Mouse (Mus musculus) forebrain, embryonic 15.5 days (tissue): ENCODE data around the gene Hoxb8. TPM values are rescaled to one million over a fixed set of nuclear protein-coding genes. Genes with fewer than 3 reads are reported as not detected.

Source experiments
- ATAC-seq: fragments of 200-750 bp; cut with Nextera tagmentation; replicated peaks from 2 replicates; pipeline ENCODE4 v1.8.0; 2017; ENCODE audit warnings: mild to moderate bottlenecking, moderate TSS enrichment, moderate library complexity
- H3K27ac ChIP-seq: fragments of 300-500 bp; sonication (generic); replicated peaks from 2 replicates; pipeline ENCODE4 v1.5.1; 2015; ENCODE audit warnings: mild to moderate bottlenecking, inconsistent platforms
- H3K27me3 ChIP-seq: fragments of 300-500 bp; sonication (generic); 2 replicates; pipeline ENCODE4 v1.6.1; 2015; ENCODE audit warnings: inconsistent platforms
- H3K36me3 ChIP-seq: fragments of 300-500 bp; sonication (generic); 2 replicates; pipeline ENCODE4 v1.6.1; 2015; ENCODE audit warnings: mild to moderate bottlenecking, inconsistent platforms
- H3K4me1 ChIP-seq: fragments of 300-500 bp; sonication (generic); 2 replicates; pipeline ENCODE4 v1.6.1; 2015; ENCODE audit warnings: inconsistent platforms
- H3K4me2 ChIP-seq: fragments of 300-500 bp; sonication (generic); replicated peaks from 2 replicates; pipeline ENCODE4 v1.6.1; 2015; ENCODE audit warnings: mild to moderate bottlenecking, inconsistent platforms
- H3K4me3 ChIP-seq: fragments of 300-500 bp; sonication (generic); 2 replicates; pipeline ENCODE4 v1.5.1; 2015; ENCODE audit warnings: mild to moderate bottlenecking, inconsistent platforms
- H3K9ac ChIP-seq: fragments of 300-500 bp; sonication (generic); replicated peaks from 2 replicates; pipeline ENCODE4 v1.6.1; 2015; ENCODE audit warnings: mild to moderate bottlenecking, inconsistent platforms
- H3K9me3 ChIP-seq: fragments of 300-500 bp; sonication (generic); 2 replicates; pipeline ENCODE4 v1.6.1; 2016; ENCODE audit warnings: inconsistent platforms
- WGBS: fragments of 180-500 bp; shearing (Covaris S2); methylation state at CpG from one replicate; pipeline ENCODE4 v1.1.7; 2015; ENCODE audit warnings: mixed read lengths; 5-methylcytosine and 5-hydroxymethylcytosine counted together
- polyA plus RNA-seq: library from polyadenylated mRNA; unstranded; fragments of >200 nt; fragmentation: Nextera tagmentation; extraction: Ambion mirVana; gene quantifications from 2 replicates; pipeline ENCODE4 v1.2.1, GENCODE M21; 2015

Gene Hoxb8
- polyA plus RNA-seq, 1 experiment from 2014 or later: not detected

- Histone ChIP-seq H3K9me3 (no peaks in the 10 kb centered on the region), H3K4me3 (peak overlapping the region; percentile 10), H3K27me3 (peaks cover 98% of the 10 kb centered on the region), H3K4me2 (peak overlapping the region; percentile 14; the same call in 1 of the 2 replicates), H3K36me3 (no peaks in the 10 kb centered on the region), H3K9ac (no peak overlapping the region), H3K27ac (no peak overlapping the region), H3K4me1 (peaks cover 5% of the 10 kb centered on the region)
- no peak for ATAC-seq
- under 1% methylated on average over 38 of the region's 45 CpGs for WGBS
These were observed 36.8 kb downstream of the Hoxb8 start for GRCm38 (mm10) chr11:96318368-96319070.

GRCm38 (mm10) chr11:96319071-96319902 lies 37.6 kb downstream of the Hoxb8 start:
- Histone ChIP-seq H3K27ac (no peak overlapping the region), H3K9me3 (no peaks in the 10 kb centered on the region), H3K4me3 (peak overlapping the region; percentile 10; the same call in 1 of the 2 replicates), H3K9ac (no peak overlapping the region), H3K36me3 (no peaks in the 10 kb centered on the region), H3K27me3 (peaks cover 98% of the 10 kb centered on the region), H3K4me2 (peak overlapping the region; percentile 14; the same call in 1 of the 2 replicates), H3K4me1 (peaks cover 5% of the 10 kb centered on the region)
- WGBS: 1% methylated on average over 29 of the region's 34 CpGs
- no peak for ATAC-seq

GRCm38 (mm10) chr11:96319910-96320309 lies 38.2 kb downstream of the Hoxb8 start:
- Histone ChIP-seq H3K27me3 (peaks cover 98% of the 10 kb centered on the region), H3K36me3 (no peaks in the 10 kb centered on the region), H3K4me2 (no peak overlapping the region), H3K4me3 (no peak overlapping the region), H3K9ac (no peak overlapping the region), H3K9me3 (no peaks in the 10 kb centered on the region), H3K4me1 (peaks cover 5% of the 10 kb centered on the region), H3K27ac (no peak overlapping the region)
- no peak for ATAC-seq
- WGBS: under 1% methylated on average over 29 of the region's 29 CpGs

- peaks cover 98% of the 10 kb centered on the region for H3K27me3 ChIP-seq
- WGBS: under 1% methylated on average over 17 of the region's 17 CpGs
- no peak overlapping the region for H3K4me3 ChIP-seq
- H3K9ac ChIP-seq: no peak overlapping the region
- ATAC-seq: no peak
- no peaks in the 10 kb centered on the region for H3K36me3 ChIP-seq
- peaks cover 5% of the 10 kb centered on the region for H3K4me1 ChIP-seq
- H3K27ac ChIP-seq: no peak overlapping the region
- no peaks in the 10 kb centered on the region for H3K9me3 ChIP-seq
- no peak overlapping the region for H3K4me2 ChIP-seq
These were observed 39.0 kb downstream of the Hoxb8 start for GRCm38 (mm10) chr11:96320688-96321087.

- Histone ChIP-seq H3K9me3 (no peaks in the 10 kb centered on the region), H3K27ac (no peak overlapping the region), H3K36me3 (no peaks in the 10 kb centered on the region), H3K27me3 (peaks cover 99% of the 10 kb centered on the region), H3K4me1 (peaks cover 5% of the 10 kb centered on the region), H3K4me2 (no peak overlapping the region), H3K9ac (no peak overlapping the region), H3K4me3 (no peak overlapping the region)
- ATAC-seq: no peak
- WGBS: 4% methylated on average over 5 of the region's 5 CpGs
These were observed 40.1 kb downstream of the Hoxb8 start for GRCm38 (mm10) chr11:96321846-96322245.

GRCm38 (mm10) chr11:96322738-96323137 lies 41.0 kb downstream of the Hoxb8 start:
- 4% methylated on average over 6 of the region's 6 CpGs for WGBS
- H3K27ac ChIP-seq: no peak overlapping the region
- peaks cover 99% of the 10 kb centered on the region for H3K27me3 ChIP-seq
- H3K9ac ChIP-seq: no peak overlapping the region
- H3K9me3 ChIP-seq: no peaks in the 10 kb centered on the region
- ATAC-seq: no peak
- H3K4me2 ChIP-seq: no peak overlapping the region
- no peak overlapping the region for H3K4me3 ChIP-seq
- H3K36me3 ChIP-seq: no peaks in the 10 kb centered on the region
- H3K4me1 ChIP-seq: peaks cover 5% of the 10 kb centered on the region

- ATAC-seq: no peak
- 2% methylated on average over 10 of the region's 10 CpGs for WGBS
- no peaks in the 10 kb centered on the region for H3K9me3 ChIP-seq
- H3K4me3 ChIP-seq: no peak within 1 kb of the TSS
- H3K4me1 ChIP-seq: peaks cover 5% of the 10 kb centered on the region
- no peaks in the 10 kb centered on the region for H3K36me3 ChIP-seq
- no peak within 1 kb of the TSS for H3K27ac ChIP-seq
- no peak within 1 kb of the TSS for H3K9ac ChIP-seq
- no peak within 1 kb of the TSS for H3K4me2 ChIP-seq
- peaks cover 99% of the 10 kb centered on the region for H3K27me3 ChIP-seq
These were observed 41.4 kb downstream of the Hoxb8 start, which contains the start of gene Hoxb3 for GRCm38 (mm10) chr11:96323154-96323553. Gene Hoxb3, plus strand, starts transcription at chr11:96323326.

GRCm38 (mm10) chr11:96324125-96324524 lies 42.4 kb downstream of the Hoxb8 start:
- Histone ChIP-seq H3K9me3 (no peaks in the 10 kb centered on the region), H3K4me1 (no peaks in the 10 kb centered on the region), H3K4me3 (no peak overlapping the region), H3K27me3 (peaks cover 99% of the 10 kb centered on the region), H3K9ac (no peak overlapping the region), H3K27ac (no peak overlapping the region), H3K36me3 (no peaks in the 10 kb centered on the region), H3K4me2 (no peak overlapping the region)
- 2% methylated on average over 5 of the region's 5 CpGs for WGBS
- ATAC-seq: no peak

GRCm38 (mm10) chr11:96324965-96325364 lies 43.3 kb downstream of the Hoxb8 start:
- ATAC-seq: no peak
- H3K4me3 ChIP-seq: no peak overlapping the region
- H3K36me3 ChIP-seq: no peaks in the 10 kb centered on the region
- H3K4me2 ChIP-seq: no peak overlapping the region
- H3K9ac ChIP-seq: no peak overlapping the region
- H3K27me3 ChIP-seq: peaks cover 99% of the 10 kb centered on the region
- WGBS: 3% methylated on average over 8 of the region's 8 CpGs
- H3K4me1 ChIP-seq: no peaks in the 10 kb centered on the region
- H3K9me3 ChIP-seq: no peaks in the 10 kb centered on the region
- H3K27ac ChIP-seq: no peak overlapping the region

GRCm38 (mm10) chr11:96325747-96326212 lies 44.1 kb downstream of the Hoxb8 start:
- Histone ChIP-seq H3K4me2 (no peak overlapping the region), H3K36me3 (no peaks in the 10 kb centered on the region), H3K27me3 (peaks cover 100% of the 10 kb centered on the region), H3K9ac (no peak overlapping the region), H3K4me1 (no peaks in the 10 kb centered on the region), H3K9me3 (no peaks in the 10 kb centered on the region), H3K27ac (no peak overlapping the region), H3K4me3 (no peak overlapping the region)
- no peak for ATAC-seq
- WGBS: 1% methylated on average over 22 of the region's 22 CpGs

GRCm38 (mm10) chr11:96326705-96327104 lies 45.0 kb downstream of the Hoxb8 start:
- no peak for ATAC-seq
- Histone ChIP-seq H3K36me3 (no peaks in the 10 kb centered on the region), H3K27ac (no peak overlapping the region), H3K9me3 (no peaks in the 10 kb centered on the region), H3K27me3 (peaks cover 99% of the 10 kb centered on the region), H3K9ac (no peak overlapping the region), H3K4me3 (no peak overlapping the region), H3K4me2 (no peak overlapping the region), H3K4me1 (no peaks in the 10 kb centered on the region)
- WGBS: 2% methylated on average over 12 of the region's 12 CpGs

GRCm38 (mm10) chr11:96327122-96327521 lies 45.4 kb downstream of the Hoxb8 start:
- no peaks in the 10 kb centered on the region for H3K9me3 ChIP-seq
- H3K27me3 ChIP-seq: peaks cover 99% of the 10 kb centered on the region
- H3K4me1 ChIP-seq: no peaks in the 10 kb centered on the region
- H3K27ac ChIP-seq: no peak overlapping the region
- no peaks in the 10 kb centered on the region for H3K36me3 ChIP-seq
- WGBS: 3% methylated on average over 7 of the region's 7 CpGs
- H3K9ac ChIP-seq: no peak overlapping the region
- no peak for ATAC-seq
- H3K4me3 ChIP-seq: no peak overlapping the region
- H3K4me2 ChIP-seq: no peak overlapping the region
